Mouse (Mus musculus) CH12.LX (cell line): ENCODE measurements around the gene Papss2. TPM values are rescaled to one million over a fixed set of nuclear protein-coding genes. Genes with fewer than 3 reads are reported as not detected.

Source experiments
- DNase-seq: peaks from one replicate; pipeline ENCODE4 v3.0.0-alpha.2; 2013; ENCODE audit errors: extremely low read depth
- H3K27ac ChIP-seq: 2 replicates; pipeline ENCODE4 v1.5.1; 2012; ENCODE audit warnings: low read depth, mild to moderate bottlenecking, control low read depth, moderate library complexity; ENCODE audit not compliant: insufficient read depth
- H3K27me3 ChIP-seq: replicated peaks from 2 replicates; pipeline ENCODE3; 2012; ENCODE audit warnings: inconsistent platforms
- H3K36me3 ChIP-seq, 2 experiments: replicated peaks in 1 of 2; 2 replicates each; pipeline versions ENCODE3 to v1.6.1; 2012; ENCODE audit warnings: inconsistent platforms in 1 of 2, low read length in 1 of 2, mild to moderate bottlenecking in 1 of 2, mixed read lengths in 1 of 2, moderate library complexity in 1 of 2; ENCODE audit not compliant: control insufficient read depth in 1 of 2, insufficient read depth in 1 of 2
- H3K4me1 ChIP-seq, 2 experiments: 2 replicates each; pipeline ENCODE4 v1.6.1; 2012; ENCODE audit warnings: inconsistent platforms in 1 of 2, moderate library complexity in 1 of 2; ENCODE audit not compliant: insufficient read depth in 2 of 2, control insufficient read depth in 1 of 2
- H3K4me2 ChIP-seq: 2 replicates; pipeline ENCODE4 v1.6.1; 2012; ENCODE audit warnings: low read depth, mild to moderate bottlenecking, control low read depth; ENCODE audit not compliant: poor library complexity, insufficient read depth, severe bottlenecking
- H3K4me3 ChIP-seq, 3 experiments: fragments of 150-350 bp in 1 of 3; sonication (generic) in 1 of 3; replicated peaks in 1 of 3; 2 replicates each; pipeline versions ENCODE3 to v1.5.1; 2011 to 2012; ENCODE audit warnings: low read depth in 2 of 3, low read length in 2 of 3, mild to moderate bottlenecking in 2 of 3, moderate library complexity in 2 of 3, control low read depth in 1 of 3, improper control_type of control experiment in 1 of 3, inconsistent platforms in 1 of 3, mixed read lengths in 1 of 3; ENCODE audit not compliant: poor library complexity in 1 of 3
- H3K79me2 ChIP-seq: replicated peaks from 2 replicates; pipeline ENCODE4 v1.6.1; 2012; ENCODE audit warnings: mild to moderate bottlenecking, moderate library complexity; ENCODE audit not compliant: control insufficient read depth, poor library complexity, insufficient read depth, severe bottlenecking; ENCODE audit errors: extremely low read depth
- H3K9ac ChIP-seq: 2 replicates; pipeline ENCODE4 v1.6.1; 2012; ENCODE audit warnings: low read depth, mild to moderate bottlenecking, control low read depth, moderate library complexity; ENCODE audit not compliant: insufficient read depth
- H3K9me3 ChIP-seq: replicated peaks from 2 replicates; pipeline ENCODE3; 2012; ENCODE audit warnings: low read length, inconsistent platforms, mixed read lengths
- BHLHE40 ChIP-seq: IDR thresholded peaks from 2 replicates; pipeline ENCODE4 v1.6.1; 2011; ENCODE audit warnings: mild to moderate bottlenecking, low read depth, low read length, improper control_type of control experiment
- CHD2 ChIP-seq: IDR thresholded peaks from 2 replicates; pipeline ENCODE4 v1.6.1; 2011; ENCODE audit warnings: low read length, improper control_type of control experiment
- CTCF ChIP-seq, 2 experiments: IDR thresholded peaks in 1 of 2; conservative IDR thresholded peaks in 1 of 2; 2 replicates each; pipeline ENCODE4 v1.5.1; 2011 to 2012; ENCODE audit warnings: low read depth in 2 of 2, low read length in 2 of 2, improper control_type of control experiment in 1 of 2, inconsistent platforms in 1 of 2, mild to moderate bottlenecking in 1 of 2, moderate library complexity in 1 of 2
- E2F4 ChIP-seq: IDR thresholded peaks from 2 replicates; pipeline ENCODE4 v1.6.1; 2011; ENCODE audit warnings: low read depth, low read length, improper control_type of control experiment; ENCODE audit not compliant: insufficient replicate concordance
- EP300 ChIP-seq: IDR thresholded peaks from 2 replicates; pipeline ENCODE4 v1.6.1; 2011; ENCODE audit warnings: low read length, improper control_type of control experiment
- ETS1 ChIP-seq: conservative IDR thresholded peaks from 2 replicates; pipeline ENCODE4 v1.6.1; 2012; ENCODE audit warnings: low read depth, mild to moderate bottlenecking, inconsistent platforms, low read length, improper control_type of control experiment, moderate library complexity
- GABPA ChIP-seq: IDR thresholded peaks from 2 replicates; pipeline ENCODE4 v1.6.1; 2012; ENCODE audit warnings: low read depth, low read length, improper control_type of control experiment, inconsistent platforms; ENCODE audit not compliant: insufficient replicate concordance
- KAT2A ChIP-seq: IDR thresholded peaks from 2 replicates; pipeline ENCODE4 v1.6.1; 2012; ENCODE audit warnings: low read length, improper control_type of control experiment, inconsistent platforms; ENCODE audit not compliant: insufficient replicate concordance
- MAX ChIP-seq: IDR thresholded peaks from 2 replicates; pipeline ENCODE4 v1.6.1; 2011; ENCODE audit warnings: low read length, improper control_type of control experiment
- MEF2A ChIP-seq: IDR thresholded peaks from 2 replicates; pipeline ENCODE4 v1.6.1; 2014; ENCODE audit warnings: low read depth, mild to moderate bottlenecking, inconsistent platforms, low read length, improper control_type of control experiment, borderline replicate concordance
- MYC ChIP-seq: IDR thresholded peaks from 2 replicates; pipeline ENCODE4 v1.6.1; 2011; ENCODE audit warnings: low read depth, mild to moderate bottlenecking, improper control_type of control experiment, low read length
- NELFE ChIP-seq: IDR thresholded peaks from 2 replicates; pipeline ENCODE4 v1.6.1; 2011; ENCODE audit warnings: low read depth, low read length, improper control_type of control experiment
- NRF1 ChIP-seq: IDR thresholded peaks from 2 replicates; pipeline ENCODE4 v1.6.1; 2014; ENCODE audit warnings: low read depth, mild to moderate bottlenecking, inconsistent platforms, low read length, improper control_type of control experiment, moderate library complexity
- PAX5 ChIP-seq: IDR thresholded peaks from 2 replicates; pipeline ENCODE4 v1.6.1; 2012; ENCODE audit warnings: low read length, inconsistent platforms, mixed read lengths
- POLR2AphosphoS2 ChIP-seq: IDR thresholded peaks from 2 replicates; pipeline ENCODE4 v1.6.1; 2011; ENCODE audit warnings: low read depth, low read length, improper control_type of control experiment
- RCOR1 ChIP-seq: conservative IDR thresholded peaks from 2 replicates; pipeline ENCODE4 v1.6.1; 2012; ENCODE audit warnings: low read depth, mild to moderate bottlenecking, inconsistent platforms, low read length, improper control_type of control experiment
- SIN3A ChIP-seq: IDR thresholded peaks from 2 replicates; pipeline ENCODE4 v1.6.1; 2012; ENCODE audit warnings: low read length, improper control_type of control experiment, inconsistent platforms
- TCF12 ChIP-seq: IDR thresholded peaks from 2 replicates; pipeline ENCODE4 v1.6.1; 2014; ENCODE audit warnings: low read depth, mild to moderate bottlenecking, inconsistent platforms, low read length, improper control_type of control experiment
- USF1 ChIP-seq: IDR thresholded peaks from 2 replicates; pipeline ENCODE4 v1.6.1; 2014; ENCODE audit warnings: low read depth, mild to moderate bottlenecking, inconsistent platforms, low read length, improper control_type of control experiment
- ZC3H11A ChIP-seq: IDR thresholded peaks from 2 replicates; pipeline ENCODE4 v1.6.1; 2012; ENCODE audit warnings: low read depth, mild to moderate bottlenecking, inconsistent platforms, low read length, improper control_type of control experiment
- ZMIZ1 ChIP-seq: IDR thresholded peaks from 2 replicates; pipeline ENCODE4 v1.6.1; 2012; ENCODE audit warnings: low read depth, mild to moderate bottlenecking, inconsistent platforms, low read length, improper control_type of control experiment
- ZNF384 ChIP-seq: IDR thresholded peaks from 2 replicates; pipeline ENCODE4 v1.6.1; 2012; ENCODE audit warnings: low read depth, low read length, improper control_type of control experiment, inconsistent platforms
- dilution Hi-C: fragments of 300-500 bp; cut with MboI; formaldehyde crosslinking; loops from 2 replicates; pipeline ENCODE4 v1.14.3; 2020; ENCODE audit warnings: low sequenced_read_pairs; ENCODE audit not compliant: extremely low pct_unique_long_range_greater_than_20kb, extremely low pct_ligation_motif_present
- in situ Hi-C: fragments of 300-500 bp; cut with MboI; formaldehyde crosslinking; loops from 3 replicates; pipeline ENCODE4 v1.14.3; 2019; ENCODE audit warnings: low sequenced_read_pairs, low pct_ligation_motif_present, low pct_unique_long_range_greater_than_20kb, mixed read lengths
- polyA plus RNA-seq: library from polyadenylated mRNA; unstranded; fragments of >175 nt; gene quantifications from 2 replicates; pipeline ENCODE4 v1.2.1, GENCODE M21; 2012; ENCODE audit warnings: low read depth; ENCODE audit not compliant: insufficient read length
- total RNA-seq, 2 experiments: library from RNA; depleted of rRNA; stranded (reverse); fragments of 300-350 nt in 1 of 2; fragments of >200 nt in 1 of 2; gene quantifications; 2 replicates each; pipeline ENCODE4 v1.2.3; 2012 to 2014

Papss2 gene
- total and polyA plus RNA-seq, 3 experiments, result 0.36 to 0.42 (median 0.39) TPM

DNA sequence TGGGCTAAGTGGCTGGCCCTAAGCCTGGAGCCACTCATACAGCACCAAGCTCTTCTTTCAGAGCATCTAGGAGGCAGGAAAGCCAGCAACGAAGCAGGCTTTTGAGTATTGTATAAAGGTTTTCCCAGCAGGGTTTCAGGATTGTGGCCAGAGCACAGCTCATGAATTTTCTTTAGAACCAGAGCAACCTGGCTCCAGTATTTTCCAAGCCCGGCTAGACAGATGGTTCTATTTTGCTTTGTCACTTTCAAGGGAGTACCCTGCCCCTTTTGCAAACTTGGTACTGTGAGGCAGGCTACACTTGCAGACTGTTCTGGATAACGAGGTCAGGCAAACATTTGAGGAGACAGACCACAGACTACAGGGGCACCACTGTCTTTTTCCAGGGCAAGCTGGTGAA lies 40.3 kb upstream of the Papss2 start:
- Histone ChIP-seq H3K9ac (no peak overlapping the region), H3K9me3 (no peaks in the 10 kb centered on the region), H3K27ac (no peak overlapping the region), H3K79me2 (no peaks in the 10 kb centered on the region), H3K27me3 (no peaks in the 10 kb centered on the region), H3K4me3 (no peak overlapping the region), H3K36me3 (no peaks in the 10 kb centered on the region), H3K4me2 (no peak overlapping the region), H3K4me1 (no peaks in the 10 kb centered on the region; a peak in 1 of 4 replicates)
- dilution Hi-C loops, result no loop called here
- no peak for DNase-seq
- no peak for TF ChIP-seq POLR2AphosphoS2
- TF ChIP-seq GABPA, result no peak
- TF ChIP-seq CHD2, result no peak
- no peak for TF ChIP-seq TCF12
- TF ChIP-seq CTCF (conservative IDR thresholded peaks at IDR 0.05 in 1 of 2, IDR thresholded peaks at IDR 0.05 in 1 of 2; ENCODE audit: low read depth in 2 of 2, low read length in 2 of 2), result no peak
- TF ChIP-seq NELFE, result no peak
- no peak for TF ChIP-seq EP300
- TF ChIP-seq RCOR1, result no peak
- no peak for TF ChIP-seq KAT2A
- no peak for TF ChIP-seq MEF2A
- no peak for TF ChIP-seq ZNF384
- TF ChIP-seq MAX, result no peak
- no peak for TF ChIP-seq MYC
- TF ChIP-seq ETS1, result no peak
- no peak for TF ChIP-seq SIN3A
- TF ChIP-seq NRF1, result no peak
- no peak for TF ChIP-seq USF1
- no peak for TF ChIP-seq ZMIZ1
- TF ChIP-seq ZC3H11A, result no peak
- no peak for TF ChIP-seq PAX5
- in situ Hi-C loops, result no loop called here

DNA sequence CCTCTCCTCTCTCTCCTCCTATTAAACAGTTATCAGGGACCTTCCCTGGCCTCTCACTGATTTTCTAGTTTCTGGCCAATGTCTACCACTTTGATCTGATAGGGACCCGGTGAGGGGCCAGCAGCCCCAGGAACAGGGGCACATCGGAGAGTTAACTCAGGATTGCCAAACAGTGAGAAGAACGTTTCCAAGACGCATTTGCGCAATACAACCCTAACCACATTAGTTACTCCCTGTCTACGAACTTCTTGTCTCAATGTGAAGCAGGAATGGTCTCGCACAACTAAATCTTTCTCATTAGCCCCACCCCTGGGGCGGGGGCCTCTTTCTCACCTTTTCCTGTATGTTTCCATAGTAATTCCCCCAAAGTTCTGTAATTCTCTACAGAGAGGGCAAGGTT lies 28.6 kb upstream of the Papss2 start:
- no peak overlapping the region for H3K4me2 ChIP-seq
- no peak overlapping the region for H3K4me3 ChIP-seq
- in situ Hi-C loops, result no loop called here
- no peak for DNase-seq
- no peak overlapping the region for H3K9ac ChIP-seq
- H3K36me3 ChIP-seq, result no peaks in the 10 kb centered on the region
- no peak overlapping the region for H3K27ac ChIP-seq
- TF ChIP-seq NELFE (no peak), TCF12 (no peak), E2F4 (no peak), MEF2A (no peak), BHLHE40 (no peak)
- TF ChIP-seq, all 38 proteins: peak for 0
- Histone ChIP-seq H3K4me1 (no peaks in the 10 kb centered on the region), H3K9me3 (no peaks in the 10 kb centered on the region), H3K27me3 (no peaks in the 10 kb centered on the region), H3K79me2 (no peaks in the 10 kb centered on the region)
- dilution Hi-C loops, result no loop called here
